Mouse (Mus musculus): ENCODE measurements at regions not wholly inside any gene's neighbourhood (a gene's known extent, or its start where the extent isn't known, plus 50 kb on each side); places are given as distances from the start of the nearest gene placed in this dataset.

- H3K4me3 ChIP-seq (ENCODE audit: low read depth, low read length) = no peak overlapping the region
- no peaks in the 10 kb centered on the region for H3K27me3 ChIP-seq (ENCODE audit: control insufficient read depth, insufficient read depth, low read length)
- no peak overlapping the region for H3K4me2 ChIP-seq (replicated peaks; ENCODE audit: low read depth, low read length)
- WGBS = 86% methylated on average over 2 of the region's 2 CpGs
- ATAC-seq (ENCODE audit: low FRiP score) (no peak), DNase-seq (ENCODE audit: low spot score) (no peak)
- no peaks in the 10 kb centered on the region for H3K9me3 ChIP-seq (ENCODE audit: control insufficient read depth, low read length)
- no peak overlapping the region for H3K9ac ChIP-seq (ENCODE audit: low read depth, low read length)
- H3K4me1 ChIP-seq (replicated peaks; ENCODE audit: control insufficient read depth, insufficient read depth, low read length) = no peaks in the 10 kb centered on the region
- H3K36me3 ChIP-seq (ENCODE audit: control insufficient read depth, insufficient read depth, low read length) = no peaks in the 10 kb centered on the region
- H3K27ac ChIP-seq (ENCODE audit: low read depth, low read length) = no peak overlapping the region
Measured at GRCm38 (mm10) chr3:15219275-15219674, 112.8 kb downstream of the Gm9733 start.

- ATAC-seq (ENCODE audit: low FRiP score) (no peak), DNase-seq (ENCODE audit: low spot score) (no peak)
- Histone ChIP-seq H3K4me2 (replicated peaks; ENCODE audit: low read depth, low read length) (no peak overlapping the region), H3K36me3 (ENCODE audit: control insufficient read depth, insufficient read depth, low read length) (no peaks in the 10 kb centered on the region), H3K9ac (ENCODE audit: low read depth, low read length) (no peak overlapping the region), H3K27ac (ENCODE audit: low read depth, low read length) (no peak overlapping the region), H3K9me3 (ENCODE audit: control insufficient read depth, low read length) (no peaks in the 10 kb centered on the region), H3K4me1 (replicated peaks; ENCODE audit: control insufficient read depth, insufficient read depth, low read length) (no peaks in the 10 kb centered on the region), H3K4me3 (ENCODE audit: low read depth, low read length) (no peak overlapping the region), H3K27me3 (ENCODE audit: control insufficient read depth, insufficient read depth, low read length) (no peaks in the 10 kb centered on the region)
- 88% methylated on average over 6 of the region's 6 CpGs for WGBS
Measured at GRCm38 (mm10) chr3:15223266-15223665, 108.8 kb downstream of the Gm9733 start.

GRCm38 (mm10) chr3:15224452-15224851, 107.7 kb downstream of the Gm9733 start:
- Histone ChIP-seq H3K27me3 (ENCODE audit: control insufficient read depth, insufficient read depth, low read length) (no peaks in the 10 kb centered on the region), H3K9me3 (ENCODE audit: control insufficient read depth, low read length) (no peaks in the 10 kb centered on the region), H3K4me2 (replicated peaks; ENCODE audit: low read depth, low read length) (no peak overlapping the region), H3K36me3 (ENCODE audit: control insufficient read depth, insufficient read depth, low read length) (no peaks in the 10 kb centered on the region), H3K27ac (ENCODE audit: low read depth, low read length) (no peak overlapping the region), H3K4me1 (replicated peaks; ENCODE audit: control insufficient read depth, insufficient read depth, low read length) (no peaks in the 10 kb centered on the region), H3K9ac (ENCODE audit: low read depth, low read length) (no peak overlapping the region), H3K4me3 (ENCODE audit: low read depth, low read length) (no peak overlapping the region)
- DNase-seq (ENCODE audit: low spot score) = no peak
- 66% methylated on average over 1 of the region's 1 CpGs for WGBS
- ATAC-seq (ENCODE audit: low FRiP score) = no peak

- no peak overlapping the region for H3K9ac ChIP-seq (ENCODE audit: low read depth, low read length)
- 91% methylated on average over 2 of the region's 2 CpGs for WGBS
- no peak overlapping the region for H3K27ac ChIP-seq (ENCODE audit: low read depth, low read length)
- H3K4me3 ChIP-seq (ENCODE audit: low read depth, low read length) = no peak overlapping the region
- no peaks in the 10 kb centered on the region for H3K9me3 ChIP-seq (ENCODE audit: control insufficient read depth, low read length)
- no peaks in the 10 kb centered on the region for H3K36me3 ChIP-seq (ENCODE audit: control insufficient read depth, insufficient read depth, low read length)
- H3K4me2 ChIP-seq (replicated peaks; ENCODE audit: low read depth, low read length) = no peak overlapping the region
- no peak for ATAC-seq (ENCODE audit: low FRiP score)
- no peaks in the 10 kb centered on the region for H3K4me1 ChIP-seq (replicated peaks; ENCODE audit: control insufficient read depth, insufficient read depth, low read length)
- no peak for DNase-seq (ENCODE audit: low spot score)
- no peaks in the 10 kb centered on the region for H3K27me3 ChIP-seq (ENCODE audit: control insufficient read depth, insufficient read depth, low read length)
Measured at GRCm38 (mm10) chr3:15228641-15229040, 103.5 kb downstream of the Gm9733 start.

GRCm38 (mm10) chr3:15230204-15230603, 101.9 kb downstream of the Gm9733 start:
- WGBS = 75% methylated on average over 6 of the region's 6 CpGs

GRCm38 (mm10) chr3:15231433-15231832, 100.7 kb downstream of the Gm9733 start:
- 61% methylated on average over 3 of the region's 3 CpGs for WGBS
- Histone ChIP-seq H3K9me3 (ENCODE audit: control insufficient read depth, low read length) (no peaks in the 10 kb centered on the region), H3K9ac (ENCODE audit: low read depth, low read length) (no peak overlapping the region), H3K4me2 (replicated peaks; ENCODE audit: low read depth, low read length) (no peak overlapping the region), H3K4me1 (replicated peaks; ENCODE audit: control insufficient read depth, insufficient read depth, low read length) (no peaks in the 10 kb centered on the region), H3K36me3 (ENCODE audit: control insufficient read depth, insufficient read depth, low read length) (no peaks in the 10 kb centered on the region), H3K27me3 (ENCODE audit: control insufficient read depth, insufficient read depth, low read length) (no peaks in the 10 kb centered on the region), H3K27ac (ENCODE audit: low read depth, low read length) (no peak overlapping the region), H3K4me3 (ENCODE audit: low read depth, low read length) (no peak overlapping the region)
- no peak for DNase-seq (ENCODE audit: low spot score)
- no peak for ATAC-seq (ENCODE audit: low FRiP score)

More at GRCm38 (mm10) chr3:15230204-15230603, 101.9 kb downstream of the Gm9733 start:
- no peaks in the 10 kb centered on the region for H3K4me1 ChIP-seq (replicated peaks; ENCODE audit: control insufficient read depth, insufficient read depth, low read length)
- no peak overlapping the region for H3K4me2 ChIP-seq (replicated peaks; ENCODE audit: low read depth, low read length)
- no peaks in the 10 kb centered on the region for H3K36me3 ChIP-seq (ENCODE audit: control insufficient read depth, insufficient read depth, low read length)
- no peaks in the 10 kb centered on the region for H3K27me3 ChIP-seq (ENCODE audit: control insufficient read depth, insufficient read depth, low read length)
- no peak for DNase-seq (ENCODE audit: low spot score)
- ATAC-seq (ENCODE audit: low FRiP score) = no peak
- H3K9ac ChIP-seq (ENCODE audit: low read depth, low read length) = no peak overlapping the region
- H3K4me3 ChIP-seq (ENCODE audit: low read depth, low read length) = no peak overlapping the region
- H3K27ac ChIP-seq (ENCODE audit: low read depth, low read length) = no peak overlapping the region
- H3K9me3 ChIP-seq (ENCODE audit: control insufficient read depth, low read length) = no peaks in the 10 kb centered on the region

- no peak overlapping the region for H3K4me2 ChIP-seq (replicated peaks; ENCODE audit: low read depth, low read length)
- no peaks in the 10 kb centered on the region for H3K4me1 ChIP-seq (replicated peaks; ENCODE audit: control insufficient read depth, insufficient read depth, low read length)
- DNase-seq (ENCODE audit: low spot score) (no peak), ATAC-seq (ENCODE audit: low FRiP score) (no peak)
- 82% methylated on average over 5 of the region's 5 CpGs for WGBS
- H3K27me3 ChIP-seq (ENCODE audit: control insufficient read depth, insufficient read depth, low read length) = no peaks in the 10 kb centered on the region
- H3K9me3 ChIP-seq (ENCODE audit: control insufficient read depth, low read length) = no peaks in the 10 kb centered on the region
- no peak overlapping the region for H3K9ac ChIP-seq (ENCODE audit: low read depth, low read length)
- no peak overlapping the region for H3K4me3 ChIP-seq (ENCODE audit: low read depth, low read length)
- H3K36me3 ChIP-seq (ENCODE audit: control insufficient read depth, insufficient read depth, low read length) = no peaks in the 10 kb centered on the region
- no peak overlapping the region for H3K27ac ChIP-seq (ENCODE audit: low read depth, low read length)
Measured at GRCm38 (mm10) chr3:15237817-15238432, 94.2 kb downstream of the Gm9733 start.

GRCm38 (mm10) chr3:15242388-15242787, 89.7 kb downstream of the Gm9733 start:
- Histone ChIP-seq H3K4me1 (replicated peaks; ENCODE audit: control insufficient read depth, insufficient read depth, low read length) (no peaks in the 10 kb centered on the region), H3K36me3 (ENCODE audit: control insufficient read depth, insufficient read depth, low read length) (no peaks in the 10 kb centered on the region), H3K9me3 (ENCODE audit: control insufficient read depth, low read length) (no peaks in the 10 kb centered on the region), H3K27ac (ENCODE audit: low read depth, low read length) (no peak overlapping the region), H3K4me2 (replicated peaks; ENCODE audit: low read depth, low read length) (no peak overlapping the region), H3K4me3 (ENCODE audit: low read depth, low read length) (no peak overlapping the region), H3K27me3 (ENCODE audit: control insufficient read depth, insufficient read depth, low read length) (no peaks in the 10 kb centered on the region), H3K9ac (ENCODE audit: low read depth, low read length) (no peak overlapping the region)
- ATAC-seq (ENCODE audit: low FRiP score) (no peak), DNase-seq (ENCODE audit: low spot score) (no peak)

- Histone ChIP-seq H3K4me1 (replicated peaks; ENCODE audit: control insufficient read depth, insufficient read depth, low read length) (no peaks in the 10 kb centered on the region), H3K4me2 (replicated peaks; ENCODE audit: low read depth, low read length) (no peak overlapping the region), H3K27me3 (ENCODE audit: control insufficient read depth, insufficient read depth, low read length) (no peaks in the 10 kb centered on the region), H3K36me3 (ENCODE audit: control insufficient read depth, insufficient read depth, low read length) (no peaks in the 10 kb centered on the region), H3K9ac (ENCODE audit: low read depth, low read length) (no peak overlapping the region), H3K9me3 (ENCODE audit: control insufficient read depth, low read length) (no peaks in the 10 kb centered on the region), H3K4me3 (ENCODE audit: low read depth, low read length) (no peak overlapping the region), H3K27ac (ENCODE audit: low read depth, low read length) (no peak overlapping the region)
- ATAC-seq (ENCODE audit: low FRiP score) (no peak), DNase-seq (ENCODE audit: low spot score) (no peak)
- WGBS = 64% methylated on average over 5 of the region's 5 CpGs
Measured at GRCm38 (mm10) chr3:15243584-15243983, 88.5 kb downstream of the Gm9733 start.

Data from hindbrain, embryonic 11.5 days (tissue).